Mouse (Mus musculus) thymus, postnatal 25 days (tissue): ENCODE measurements around the gene Agbl5.

Experiments
- DNase-seq: peaks from one replicate; pipeline ENCODE4 v3.0.0; 2022

Agbl5 gene

GRCm38 (mm10) chr5:30921256-30922033, 33.0 kb downstream of the Agbl5 start, which contains the start of gene Khk:
Gene Khk (plus strand): TSS chr5:30921431.
- peak; percentile 93 for DNase-seq

GRCm38 (mm10) chr5:30922581-30923041, 34.1 kb downstream of the Agbl5 start:
- DNase-seq = no peak

GRCm38 (mm10) chr5:30923119-30923518, 34.6 kb downstream of the Agbl5 start:
- no peak for DNase-seq

- DNase-seq = no peak
Measured at GRCm38 (mm10) chr5:30924614-30925013, 36.1 kb downstream of the Agbl5 start.

GRCm38 (mm10) chr5:30925217-30925616, 36.7 kb downstream of the Agbl5 start:
- no peak for DNase-seq

- DNase-seq = no peak
Measured at GRCm38 (mm10) chr5:30926073-30926472, 37.6 kb downstream of the Agbl5 start.

GRCm38 (mm10) chr5:30927945-30928529, 39.5 kb downstream of the Agbl5 start:
- DNase-seq = no peak

- peak; percentile 62 for DNase-seq
Measured at GRCm38 (mm10) chr5:30930121-30930520, 41.6 kb downstream of the Agbl5 start.

GRCm38 (mm10) chr5:30930846-30931245, 42.4 kb downstream of the Agbl5 start:
- no peak for DNase-seq

- no peak for DNase-seq
Measured at GRCm38 (mm10) chr5:30931378-30931777, 42.9 kb downstream of the Agbl5 start.

GRCm38 (mm10) chr5:30933705-30934104, 45.2 kb downstream of the Agbl5 start:
- DNase-seq = no peak

- no peak for DNase-seq
Measured at GRCm38 (mm10) chr5:30934725-30935461, 46.4 kb downstream of the Agbl5 start.

GRCm38 (mm10) chr5:30943004-30943403, 54.5 kb downstream of the Agbl5 start:
- DNase-seq = peak; percentile 43

- DNase-seq = no peak
Measured at GRCm38 (mm10) chr5:30944344-30944743, 55.9 kb downstream of the Agbl5 start.

GRCm38 (mm10) chr5:30944956-30945781, 56.7 kb downstream of the Agbl5 start, which contains the start of gene Cgref1:
Gene Cgref1 (minus strand): TSS chr5:30945591.
- DNase-seq = no peak

GRCm38 (mm10) chr5:30948620-30949019, 60.1 kb downstream of the Agbl5 start:
- DNase-seq = no peak

GRCm38 (mm10) chr5:30949654-30950326, 61.3 kb downstream of the Agbl5 start:
- DNase-seq = peak; percentile 95

GRCm38 (mm10) chr5:30950451-30950850, 62.0 kb downstream of the Agbl5 start:
- DNase-seq = no peak

- no peak for DNase-seq
Measured at GRCm38 (mm10) chr5:30950922-30951321, 62.4 kb downstream of the Agbl5 start.

GRCm38 (mm10) chr5:30951706-30952105, 63.2 kb downstream of the Agbl5 start:
- no peak for DNase-seq

GRCm38 (mm10) chr5:30952551-30952950, 64.1 kb downstream of the Agbl5 start:
- DNase-seq = no peak

- no peak for DNase-seq
Measured at GRCm38 (mm10) chr5:30954065-30954464, 65.6 kb downstream of the Agbl5 start.
